Mouse (Mus musculus) cerebral cortex, adult 2 months (tissue): ENCODE measurements around the gene Defb21.

Source experiments
- WGBS: fragments of 180-500 bp; shearing (Covaris S2); methylation state at CpG from one replicate; pipeline ENCODE4 v1.1.7; 2018; 5-methylcytosine and 5-hydroxymethylcytosine counted together

Gene Defb21

GRCm38 (mm10) chr2:152604057-152604456, 31.5 kb downstream of the Defb21 start, which contains the start of gene Defb36:
Gene Defb36, plus strand, starts transcription at chr2:152604327.
- WGBS: 75% methylated on average over 15 of the region's 15 CpGs

DNA sequence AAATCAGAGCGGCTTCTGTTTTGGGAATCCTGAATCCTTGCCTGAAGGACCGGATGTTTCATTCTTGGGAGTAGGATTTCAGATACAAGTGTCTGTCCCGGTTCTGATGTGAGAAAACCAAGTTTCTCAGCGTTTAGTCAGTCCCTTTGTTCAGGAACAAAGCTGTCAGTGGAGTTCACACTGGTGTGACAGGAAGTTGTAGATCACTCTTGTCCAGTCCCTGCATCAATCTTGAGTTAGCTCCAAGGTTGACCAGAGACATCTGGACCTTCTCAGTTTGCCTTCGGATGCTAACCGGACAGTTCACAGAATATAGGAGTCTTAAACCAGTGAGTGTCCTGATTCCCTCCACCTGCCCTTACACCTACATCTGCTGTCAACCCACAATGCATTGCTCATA, 35.2 kb downstream of the Defb21 start:
- 81% methylated on average over 6 of the region's 6 CpGs for WGBS

GRCm38 (mm10) chr2:152608719-152609118, 36.2 kb downstream of the Defb21 start:
- 95% methylated on average over 1 of the region's 1 CpGs for WGBS

- WGBS: 36% methylated on average over 8 of the region's 8 CpGs
These were observed 39.6 kb downstream of the Defb21 start for GRCm38 (mm10) chr2:152612193-152612592.

- 9% methylated on average over 7 of the region's 7 CpGs for WGBS
These were observed 43.0 kb downstream of the Defb21 start for GRCm38 (mm10) chr2:152615563-152615962.

DNA sequence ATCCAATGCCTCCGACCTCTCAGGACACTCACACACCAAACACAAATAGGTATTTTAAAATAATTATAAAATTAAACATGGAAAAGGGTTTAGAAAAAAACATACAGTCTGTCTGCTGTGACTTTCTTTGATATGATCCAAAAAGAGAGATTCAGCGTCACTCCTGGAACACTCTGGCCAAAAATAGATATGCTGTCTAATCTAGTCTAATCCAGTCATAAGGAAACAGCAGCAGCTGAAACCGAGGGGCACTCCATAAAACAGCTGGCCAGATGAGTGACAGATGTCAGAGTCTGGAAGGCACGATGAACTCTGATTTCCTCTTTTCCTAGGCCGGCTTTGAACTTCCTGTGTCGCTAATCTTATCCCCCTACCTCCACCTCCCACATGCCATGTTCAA, 43.9 kb downstream of the Defb21 start:
- WGBS: 66% methylated on average over 6 of the region's 6 CpGs

- WGBS: 67% methylated on average over 5 of the region's 5 CpGs
These were observed 44.8 kb downstream of the Defb21 start for GRCm38 (mm10) chr2:152617374-152617773.

DNA sequence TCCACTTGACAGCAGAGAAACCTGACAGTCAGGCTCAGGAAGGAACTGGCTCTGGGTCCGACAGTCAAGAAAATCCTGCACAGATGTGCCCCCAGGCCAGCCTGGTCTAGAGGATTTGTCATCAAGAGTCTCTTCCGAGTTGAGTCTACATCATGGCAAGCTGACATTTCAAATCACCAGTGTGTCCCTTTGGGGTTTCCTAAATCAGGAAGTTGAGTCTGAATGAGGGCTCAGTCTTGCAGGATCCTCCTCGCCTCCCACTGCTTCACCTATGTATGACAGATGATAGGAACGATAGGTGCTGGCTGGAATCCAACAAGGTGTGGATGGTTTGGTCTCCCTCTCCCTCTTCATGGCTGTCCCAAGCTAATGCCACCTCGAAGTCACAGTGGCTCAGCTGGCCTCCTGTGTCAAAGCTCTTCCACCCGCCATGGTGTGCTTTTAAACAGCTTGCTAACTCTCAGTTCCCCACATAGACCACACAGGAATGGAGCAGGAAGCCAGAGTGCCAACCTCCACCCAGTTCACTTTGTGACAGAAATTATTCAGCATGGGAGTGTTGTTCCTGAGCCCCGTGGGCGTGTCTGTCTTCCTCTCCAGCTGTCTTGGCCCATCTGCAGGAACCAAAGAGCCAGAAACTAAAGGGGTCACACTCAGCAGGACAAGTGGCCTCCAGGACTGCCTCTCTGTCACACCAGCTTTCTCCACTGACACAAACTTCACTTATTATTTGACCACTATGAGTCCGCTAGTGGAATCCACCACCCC, 48.0 kb downstream of the Defb21 start:
- 58% methylated on average over 9 of the region's 9 CpGs for WGBS

- 93% methylated on average over 13 of the region's 13 CpGs for WGBS
These were observed 49.6 kb downstream of the Defb21 start for GRCm38 (mm10) chr2:152622151-152622550.

DNA sequence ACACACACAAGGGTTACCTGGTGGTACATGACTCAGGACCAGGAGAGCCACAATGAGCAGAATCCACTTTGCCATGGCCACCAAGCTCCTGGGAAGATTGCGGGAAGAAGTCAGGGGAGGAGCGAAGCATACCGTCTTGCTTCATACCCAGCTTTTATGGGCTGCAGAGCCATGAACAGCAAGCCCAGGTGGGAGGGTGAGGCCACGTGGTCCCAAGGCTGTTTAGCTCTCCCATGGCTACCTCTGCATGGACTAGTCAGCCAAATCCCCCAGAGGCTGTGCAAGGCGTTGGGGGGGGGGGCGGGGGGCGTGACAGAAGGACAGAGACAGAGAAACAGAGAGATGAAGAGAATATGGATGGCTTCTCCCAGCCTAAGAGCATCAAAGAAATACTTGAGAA, 50.4 kb downstream of the Defb21 start, which contains the start of gene Defb25:
Defb25 (minus strand) TSS at position 101 of the 400 bp plus-strand sequence.
- 88% methylated on average over 7 of the region's 7 CpGs for WGBS
